Mouse (Mus musculus) liver, embryonic 15.5 days (tissue): Measurements from ENCODE around the gene Gins2. TPM values are rescaled to one million over a fixed set of nuclear protein-coding genes. Genes with fewer than 3 reads are reported as not detected.

Experiments
- ATAC-seq: fragments of 200-750 bp; cut with Nextera tagmentation; 2 replicates; pipeline ENCODE4 v1.8.0; 2017; ENCODE audit warnings: moderate number of reproducible peaks, mild to moderate bottlenecking, moderate library complexity; ENCODE audit not compliant: insufficient read depth
- H3K27ac ChIP-seq: fragments of 300-500 bp; sonication (generic); replicated peaks from 2 replicates; pipeline ENCODE4 v1.5.1; 2015; ENCODE audit warnings: mild to moderate bottlenecking, inconsistent platforms
- H3K27me3 ChIP-seq: fragments of 300-500 bp; sonication (generic); 2 replicates; pipeline ENCODE4 v1.6.1; 2015; ENCODE audit warnings: mild to moderate bottlenecking, inconsistent platforms
- H3K36me3 ChIP-seq: fragments of 300-500 bp; sonication (generic); replicated peaks from 2 replicates; pipeline ENCODE4 v1.6.1; 2015; ENCODE audit warnings: moderate library complexity, mild to moderate bottlenecking, inconsistent platforms
- H3K4me1 ChIP-seq: fragments of 300-500 bp; sonication (generic); replicated peaks from 2 replicates; pipeline ENCODE4 v1.6.1; 2015; ENCODE audit warnings: inconsistent platforms
- H3K4me2 ChIP-seq: fragments of 300-500 bp; sonication (generic); 2 replicates; pipeline ENCODE4 v1.6.1; 2015; ENCODE audit warnings: moderate library complexity, mild to moderate bottlenecking, inconsistent platforms
- H3K4me3 ChIP-seq: fragments of 300-500 bp; sonication (generic); replicated peaks from 2 replicates; pipeline ENCODE4 v1.5.1; 2015; ENCODE audit warnings: mild to moderate bottlenecking, inconsistent platforms
- H3K9ac ChIP-seq: fragments of 300-500 bp; sonication (generic); 2 replicates; pipeline ENCODE4 v1.6.1; 2015; ENCODE audit warnings: moderate library complexity, mild to moderate bottlenecking, inconsistent platforms
- H3K9me3 ChIP-seq: fragments of 300-500 bp; sonication (generic); replicated peaks from 2 replicates; pipeline ENCODE4 v1.6.1; 2016; ENCODE audit warnings: inconsistent platforms
- WGBS: fragments of 180-500 bp; shearing (Covaris S2); methylation state at CpG from one replicate; pipeline ENCODE4 v1.1.7; 2015; ENCODE audit warnings: mixed read lengths; ENCODE audit not compliant: insufficient replicate concordance; 5-methylcytosine and 5-hydroxymethylcytosine counted together
- polyA plus RNA-seq: library from polyadenylated mRNA; unstranded; fragments of >200 nt; fragmentation: Nextera tagmentation; extraction: Ambion mirVana; gene quantifications from 2 replicates; pipeline ENCODE4 v1.2.1, GENCODE M21; 2015

Gene Gins2
- polyA plus RNA-seq, 1 experiment from 2014 or later, result 52.3 TPM

GRCm38 (mm10) chr8:120575801-120576200 lies 13.3 kb downstream of the Gins2 start:
- no peak overlapping the region for H3K4me3 ChIP-seq
- H3K27me3 ChIP-seq, result no peaks in the 10 kb centered on the region
- H3K9ac ChIP-seq, result no peak overlapping the region
- H3K9me3 ChIP-seq, result no peaks in the 10 kb centered on the region
- no peak for ATAC-seq
- H3K36me3 ChIP-seq, result peaks cover 99% of the 10 kb centered on the region
- H3K4me2 ChIP-seq, result no peak overlapping the region
- WGBS, result 81% methylated on average over 9 of the region's 9 CpGs
- H3K4me1 ChIP-seq, result peaks cover 27% of the 10 kb centered on the region
- no peak overlapping the region for H3K27ac ChIP-seq

- Histone ChIP-seq H3K4me3 (no peak overlapping the region), H3K27ac (no peak overlapping the region), H3K9me3 (no peaks in the 10 kb centered on the region), H3K9ac (no peak overlapping the region), H3K27me3 (no peaks in the 10 kb centered on the region), H3K4me2 (no peak overlapping the region), H3K36me3 (peaks cover 99% of the 10 kb centered on the region), H3K4me1 (peaks cover 30% of the 10 kb centered on the region)
- ATAC-seq, result no peak
- 90% methylated on average over 19 of the region's 19 CpGs for WGBS
Observed at GRCm38 (mm10) chr8:120574941-120575340, 14.2 kb downstream of the Gins2 start.

DNA sequence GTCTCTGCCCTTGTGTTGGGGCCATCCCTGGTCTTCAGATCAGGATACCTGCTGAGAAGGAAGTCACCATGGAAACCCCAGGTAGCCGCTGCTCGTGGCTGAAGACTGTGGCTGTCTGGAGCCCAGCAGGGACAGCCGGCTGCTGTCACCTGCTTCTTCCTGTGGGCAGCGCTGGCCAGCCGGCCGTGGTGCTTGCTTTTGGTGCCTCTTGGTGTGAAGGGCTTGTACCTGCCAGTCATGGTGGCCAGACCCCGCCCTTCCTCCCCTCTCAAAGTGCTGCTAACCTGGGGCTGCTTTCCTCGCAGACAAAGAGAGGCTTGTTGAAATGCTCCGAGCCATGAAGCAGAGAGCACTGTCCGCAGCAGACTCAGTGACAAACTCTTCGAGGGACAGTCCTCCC lies 15.2 kb downstream of the Gins2 start:
- WGBS, result 83% methylated on average over 11 of the region's 11 CpGs
- H3K36me3 ChIP-seq, result peaks cover 100% of the 10 kb centered on the region
- H3K4me2 ChIP-seq, result no peak overlapping the region
- H3K9me3 ChIP-seq, result no peaks in the 10 kb centered on the region
- no peak for ATAC-seq
- peaks cover 34% of the 10 kb centered on the region for H3K4me1 ChIP-seq
- no peak overlapping the region for H3K27ac ChIP-seq
- H3K4me3 ChIP-seq, result no peak overlapping the region
- no peaks in the 10 kb centered on the region for H3K27me3 ChIP-seq
- no peak overlapping the region for H3K9ac ChIP-seq

DNA sequence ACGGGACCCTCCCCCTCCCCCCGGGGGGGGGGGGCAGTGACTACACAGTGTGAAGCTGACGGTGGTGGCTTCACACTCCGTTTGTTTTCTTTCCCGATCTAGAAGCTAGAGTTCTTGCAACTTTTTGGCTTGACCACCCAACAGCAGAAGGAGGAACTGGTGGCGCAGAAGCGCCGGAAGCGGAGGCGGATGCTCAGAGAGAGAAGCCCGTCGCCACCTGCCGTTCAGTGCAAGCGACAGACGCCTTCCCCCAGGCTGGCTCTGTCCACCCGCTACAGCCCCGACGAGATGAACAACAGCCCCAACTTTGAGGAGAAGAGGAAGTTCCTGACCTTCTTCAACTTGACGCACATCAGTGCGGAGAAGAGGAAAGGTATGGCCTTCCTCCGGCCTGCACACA lies 16.6 kb downstream of the Gins2 start:
- Histone ChIP-seq H3K4me1 (peaks cover 34% of the 10 kb centered on the region), H3K36me3 (peaks cover 100% of the 10 kb centered on the region), H3K27me3 (no peaks in the 10 kb centered on the region), H3K9ac (no peak overlapping the region), H3K27ac (no peak overlapping the region), H3K4me2 (no peak overlapping the region), H3K4me3 (no peak overlapping the region), H3K9me3 (no peaks in the 10 kb centered on the region)
- 74% methylated on average over 21 of the region's 21 CpGs for WGBS
- ATAC-seq, result no peak

DNA sequence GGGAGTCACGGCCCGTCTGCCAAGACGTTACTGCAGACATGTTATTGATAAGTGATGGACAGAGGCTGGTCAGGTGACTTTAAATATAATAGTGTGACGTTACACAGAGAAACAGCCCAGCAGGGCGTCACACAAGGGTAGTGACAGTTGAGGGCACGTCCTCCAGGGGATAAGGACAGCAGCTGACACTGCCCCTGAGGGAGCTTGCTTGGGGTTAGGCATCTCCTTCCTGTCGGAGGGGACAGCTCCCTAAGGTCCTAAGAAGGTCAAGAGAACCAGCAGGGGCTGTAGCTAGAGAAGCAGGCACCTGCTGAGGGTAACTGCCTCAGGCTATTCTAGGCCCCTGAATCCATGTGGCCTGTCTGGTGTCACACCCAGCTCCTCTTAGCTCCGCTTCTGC lies 17.5 kb downstream of the Gins2 start:
- ATAC-seq, result no peak
- peaks cover 100% of the 10 kb centered on the region for H3K36me3 ChIP-seq
- 82% methylated on average over 8 of the region's 8 CpGs for WGBS
- H3K27me3 ChIP-seq, result no peaks in the 10 kb centered on the region
- no peak overlapping the region for H3K4me3 ChIP-seq
- no peak overlapping the region for H3K27ac ChIP-seq
- H3K4me1 ChIP-seq, result peaks cover 34% of the 10 kb centered on the region
- H3K4me2 ChIP-seq, result no peak overlapping the region
- H3K9ac ChIP-seq, result no peak overlapping the region
- no peaks in the 10 kb centered on the region for H3K9me3 ChIP-seq

- 56% methylated on average over 13 of the region's 13 CpGs for WGBS
- H3K4me2 ChIP-seq, result no peak overlapping the region
- no peak for ATAC-seq
- H3K4me1 ChIP-seq, result peaks cover 20% of the 10 kb centered on the region
- H3K27ac ChIP-seq, result no peak overlapping the region
- no peak overlapping the region for H3K9ac ChIP-seq
- no peaks in the 10 kb centered on the region for H3K27me3 ChIP-seq
- H3K9me3 ChIP-seq, result no peaks in the 10 kb centered on the region
- H3K36me3 ChIP-seq, result peaks cover 100% of the 10 kb centered on the region
- H3K4me3 ChIP-seq, result no peak overlapping the region
Observed at GRCm38 (mm10) chr8:120569939-120570715, 19.0 kb downstream of the Gins2 start.

DNA sequence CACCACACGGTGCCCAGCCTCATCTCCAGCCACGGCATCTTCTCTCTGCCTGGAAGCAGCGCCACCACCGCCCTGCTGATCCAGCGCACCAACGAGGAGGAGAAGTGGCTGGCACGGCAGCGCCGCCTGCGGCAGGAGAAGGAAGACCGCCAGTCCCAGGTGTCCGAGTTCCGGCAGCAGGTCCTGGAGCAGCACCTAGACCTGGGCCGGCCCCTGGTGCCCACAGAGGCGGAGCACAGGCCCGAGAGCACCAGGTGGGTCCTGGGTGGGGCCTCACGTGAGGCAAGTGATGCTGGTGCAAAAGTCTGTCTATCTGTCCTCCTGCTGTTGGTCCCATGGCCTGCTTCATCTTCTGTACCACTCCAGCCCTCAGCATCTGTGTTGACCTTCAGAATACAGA lies 20.0 kb downstream of the Gins2 start:
- Histone ChIP-seq H3K4me1 (peaks cover 22% of the 10 kb centered on the region), H3K36me3 (peaks cover 100% of the 10 kb centered on the region), H3K4me3 (no peak overlapping the region), H3K9ac (no peak overlapping the region), H3K27me3 (no peaks in the 10 kb centered on the region), H3K9me3 (no peaks in the 10 kb centered on the region), H3K4me2 (no peak overlapping the region), H3K27ac (no peak overlapping the region)
- no peak for ATAC-seq
- WGBS, result 83% methylated on average over 17 of the region's 17 CpGs

GRCm38 (mm10) chr8:120568164-120568798 lies 20.8 kb downstream of the Gins2 start:
- no peak overlapping the region for H3K4me2 ChIP-seq
- no peak overlapping the region for H3K4me3 ChIP-seq
- no peak for ATAC-seq
- H3K27me3 ChIP-seq, result no peaks in the 10 kb centered on the region
- H3K36me3 ChIP-seq, result peaks cover 100% of the 10 kb centered on the region
- 92% methylated on average over 37 of the region's 37 CpGs for whole genome bisulfite sequencing
- peaks cover 29% of the 10 kb centered on the region for H3K4me1 ChIP-seq
- H3K9me3 ChIP-seq, result no peaks in the 10 kb centered on the region
- H3K27ac ChIP-seq, result no peak overlapping the region
- no peak overlapping the region for H3K9ac ChIP-seq

DNA sequence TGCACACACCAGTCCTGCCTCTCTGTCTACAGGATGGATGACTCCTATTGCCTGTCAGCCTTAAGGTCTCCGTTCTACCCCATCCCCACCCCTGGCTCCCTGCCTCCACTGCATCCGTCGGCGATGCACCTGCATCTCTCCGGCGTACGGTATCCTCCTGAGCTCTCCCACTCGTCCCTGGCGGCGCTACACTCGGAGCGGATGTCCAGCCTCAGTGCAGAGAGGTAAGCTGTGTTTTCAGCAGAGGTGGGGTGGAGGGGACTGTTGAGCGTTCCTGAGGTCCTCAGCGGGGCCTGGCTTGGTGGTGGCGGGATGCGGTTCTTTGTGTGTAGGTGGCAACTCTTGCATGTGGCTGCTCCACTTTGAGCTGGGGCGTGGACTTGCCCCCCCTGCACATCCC lies 21.4 kb downstream of the Gins2 start:
- ATAC-seq, result no peak
- Histone ChIP-seq H3K9ac (no peak overlapping the region), H3K4me1 (peaks cover 31% of the 10 kb centered on the region), H3K9me3 (no peaks in the 10 kb centered on the region), H3K4me3 (no peak overlapping the region), H3K27ac (no peak overlapping the region), H3K36me3 (peaks cover 100% of the 10 kb centered on the region), H3K27me3 (no peaks in the 10 kb centered on the region), H3K4me2 (no peak overlapping the region)
- 96% methylated on average over 17 of the region's 17 CpGs for WGBS

GRCm38 (mm10) chr8:120566681-120567080 lies 22.4 kb downstream of the Gins2 start:
- ATAC-seq, result no peak
- 90% methylated on average over 8 of the region's 8 CpGs for WGBS

GRCm38 (mm10) chr8:120565151-120565711 lies 23.9 kb downstream of the Gins2 start:
- no peak overlapping the region for H3K4me2 ChIP-seq
- H3K9me3 ChIP-seq, result no peaks in the 10 kb centered on the region
- H3K27me3 ChIP-seq, result no peaks in the 10 kb centered on the region
- WGBS, result 68% methylated on average over 7 of the region's 7 CpGs
- H3K27ac ChIP-seq, result no peak overlapping the region
- no peak for ATAC-seq
- H3K4me3 ChIP-seq, result no peak overlapping the region
- H3K36me3 ChIP-seq, result peaks cover 99% of the 10 kb centered on the region
- no peak overlapping the region for H3K9ac ChIP-seq
- peaks cover 40% of the 10 kb centered on the region for H3K4me1 ChIP-seq

More at GRCm38 (mm10) chr8:120566681-120567080, 22.4 kb downstream of the Gins2 start:
- H3K4me2 ChIP-seq, result no peak overlapping the region
- no peak overlapping the region for H3K4me3 ChIP-seq
- H3K27ac ChIP-seq, result no peak overlapping the region
- peaks cover 100% of the 10 kb centered on the region for H3K36me3 ChIP-seq
- H3K4me1 ChIP-seq, result peaks cover 37% of the 10 kb centered on the region
- no peaks in the 10 kb centered on the region for H3K9me3 ChIP-seq
- H3K27me3 ChIP-seq, result no peaks in the 10 kb centered on the region
- no peak overlapping the region for H3K9ac ChIP-seq
